Comparison of ENCODE assay signal across 7 mouse cellular contexts in the genomic region with DNA sequence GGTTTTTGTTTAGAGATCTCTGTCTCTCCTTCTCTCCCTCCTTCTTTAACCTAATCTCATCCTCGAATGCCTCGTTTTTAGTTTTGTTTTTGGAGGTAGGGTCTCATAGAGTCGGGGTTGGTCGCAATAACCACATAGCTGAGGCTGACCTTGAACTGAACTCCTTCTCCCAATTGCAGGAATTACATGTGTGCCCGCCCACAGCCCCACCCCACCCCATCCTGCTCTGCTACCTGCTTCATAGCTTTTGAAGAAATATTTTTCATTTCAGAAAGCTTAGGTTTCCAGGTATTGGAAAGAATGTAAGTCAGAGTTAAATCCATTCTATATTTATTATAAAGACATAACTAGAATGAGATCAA. TPM values are rescaled to one million over a fixed set of nuclear protein-coding genes. Genes with fewer than 3 reads are reported as not detected.
A peak's percentile ranks its signal among the peaks of the same experiment; 100 is the strongest.
DNase-seq lines count a peak whose midpoint lies in the region; ATAC-seq and TF ChIP-seq lines count a peak whose summit lies in the region.

No protein-coding gene starts in this region.

- WGBS in lung, postnatal 0 days, result 25% methylated on average over 5 of the region's 5 CpGs
- WGBS in forebrain, embryonic 13.5 days, result 44% methylated on average over 5 of the region's 5 CpGs
- WGBS in liver, embryonic 11.5 days, result 40% methylated on average over 5 of the region's 5 CpGs
- WGBS in stomach, embryonic 15.5 days, result 45% methylated on average over 5 of the region's 5 CpGs

- no peaks in the 10 kb centered on the region for H3K9me3 ChIP-seq in lung, postnatal 0 days (ENCODE audit: low read length)
- no peaks in the 10 kb centered on the region for H3K9me3 ChIP-seq in forebrain, embryonic 13.5 days (replicated peaks)
- no peaks in the 10 kb centered on the region for H3K9me3 ChIP-seq in liver, embryonic 11.5 days (ENCODE audit: control insufficient read depth, low read length)
- H3K9me3 ChIP-seq in stomach, embryonic 15.5 days, result no peaks in the 10 kb centered on the region

- H3K36me3 ChIP-seq in lung, postnatal 0 days (ENCODE audit: insufficient read depth, low read length), result no peaks in the 10 kb centered on the region
- no peaks in the 10 kb centered on the region for H3K36me3 ChIP-seq in forebrain, embryonic 13.5 days (ENCODE audit: poor library complexity, severe bottlenecking)
- peaks cover 3% of the 10 kb centered on the region; the same call in 1 of the 2 replicates for H3K36me3 ChIP-seq in liver, embryonic 11.5 days (ENCODE audit: control insufficient read depth, insufficient read depth, low read length)
- 0 out of 2 replicates have a peak, but pooled peaks cover 4% of the 10 kb centered on the region for H3K36me3 ChIP-seq in stomach, embryonic 15.5 days

- peak; percentile 65 for ATAC-seq in lung, postnatal 0 days
- peak; percentile 32; the same call in 1 of the 2 replicates for ATAC-seq in forebrain, embryonic 13.5 days
- peak; percentile 24; the same call in 1 of the 2 replicates for ATAC-seq in liver, embryonic 11.5 days (replicated peaks; ENCODE audit: low FRiP score)
- ATAC-seq in stomach, embryonic 15.5 days (ENCODE audit: insufficient read depth, low FRiP score, low read depth), result peak; percentile 69; the same call in 1 of the 2 replicates

- peak overlapping the region; percentile 77; the same call in 1 of the 2 replicates for H3K9ac ChIP-seq in lung, postnatal 0 days (replicated peaks; ENCODE audit: low read depth)
- peak overlapping the region; percentile 78; the same call in 1 of the 2 replicates for H3K9ac ChIP-seq in forebrain, embryonic 13.5 days
- peak overlapping the region; percentile 97 for H3K9ac ChIP-seq in liver, embryonic 11.5 days (ENCODE audit: low read depth, low read length)
- H3K9ac ChIP-seq in stomach, embryonic 15.5 days, result no peak overlapping the region

- H3K4me2 ChIP-seq in lung, postnatal 0 days (replicated peaks; ENCODE audit: low read depth, low read length), result peak overlapping the region; percentile 85
- peak overlapping the region; percentile 64 for H3K4me2 ChIP-seq in forebrain, embryonic 13.5 days
- H3K4me2 ChIP-seq in liver, embryonic 11.5 days, result peak overlapping the region; percentile 68
- H3K4me2 ChIP-seq in stomach, embryonic 15.5 days, result peak overlapping the region; percentile 59

- H3K27ac ChIP-seq in lung, postnatal 0 days (ENCODE audit: low read length), result 0 out of 2 replicates have a peak overlapping the region, but pooled peaks have one; percentile 4
- H3K27ac ChIP-seq in forebrain, embryonic 13.5 days, result no peak overlapping the region; the same call in 1 of the 2 replicates
- peak overlapping the region; percentile 79; the same call in 1 of the 2 replicates for H3K27ac ChIP-seq in liver, embryonic 11.5 days (ENCODE audit: low read depth, low read length)
- peak overlapping the region; percentile 75; the same call in 1 of the 2 replicates for H3K27ac ChIP-seq in stomach, embryonic 15.5 days

- H3K27me3 ChIP-seq in lung, postnatal 0 days (replicated peaks; ENCODE audit: insufficient read depth, low read length), result no peaks in the 10 kb centered on the region
- H3K27me3 ChIP-seq in forebrain, embryonic 13.5 days, result no peaks in the 10 kb centered on the region
- H3K27me3 ChIP-seq in liver, embryonic 11.5 days (replicated peaks; ENCODE audit: control insufficient read depth, insufficient read depth, low read length), result no peaks in the 10 kb centered on the region
- no peaks in the 10 kb centered on the region for H3K27me3 ChIP-seq in stomach, embryonic 15.5 days (replicated peaks)

- intact Hi-C loops in left cerebral cortex, postnatal 14 days (cut with DNase I), result loop anchor here (10.0 kb wide), 1 partner anchor 182 kb away; a partner anchor contains a TSS

- DNase-seq in lung, postnatal 0 days (ENCODE audit: low spot score), result no peak
- no peak for DNase-seq in lung, postnatal 4 days
- DNase-seq in liver, embryonic 11.5 days (ENCODE audit: low spot score), result no peak
- DNase-seq in urinary bladder, postnatal 10 days (ENCODE audit: low spot score), result no peak
- DNase-seq in left cerebral cortex, postnatal 14 days (ENCODE audit: low spot score in 2 of 2), result no peak

- H3K4me1 ChIP-seq in lung, postnatal 0 days (ENCODE audit: insufficient read depth, low read depth, low read length), result no peaks in the 10 kb centered on the region; the same call in 1 of the 2 replicates
- peaks cover 21% of the 10 kb centered on the region; the same call in 1 of the 2 replicates for H3K4me1 ChIP-seq in forebrain, embryonic 13.5 days
- no peaks in the 10 kb centered on the region; the same call in 1 of the 2 replicates for H3K4me1 ChIP-seq in liver, embryonic 11.5 days (replicated peaks; ENCODE audit: control insufficient read depth, insufficient read depth, low read length)
- no peaks in the 10 kb centered on the region for H3K4me1 ChIP-seq in stomach, embryonic 15.5 days

- TF ChIP-seq CTCF in lung, postnatal 0 days (IDR thresholded peaks at IDR 0.05), result no peak

- peak overlapping the region; percentile 84 for H3K4me3 ChIP-seq in lung, postnatal 0 days (ENCODE audit: low read depth, low read length)
- H3K4me3 ChIP-seq in forebrain, embryonic 13.5 days, result peak overlapping the region; percentile 63
- H3K4me3 ChIP-seq in liver, embryonic 11.5 days (ENCODE audit: low read depth, low read length), result peak overlapping the region; percentile 85
- H3K4me3 ChIP-seq in stomach, embryonic 15.5 days (replicated peaks), result peak overlapping the region; percentile 83

- TF ChIP-seq EP300 in lung, postnatal 0 days (IDR thresholded peaks at IDR 0.05), result no peak

RNA-seq across cellular contexts. Expression of a gene that starts 0.3 kb away (rescaled TPM):
- 18.2 and 20.1 TPM in 2 replicates for polyA plus RNA-seq in lung, postnatal 0 days (2015; fragmentation: Nextera tagmentation; extraction: Ambion mirVana)
- polyA plus RNA-seq in forebrain, embryonic 13.5 days (2015; fragmentation: Nextera tagmentation; extraction: Ambion mirVana), result 19.1 and 21.1 TPM in 2 replicates
- 31.0 and 33.1 TPM in 2 replicates for polyA plus RNA-seq in liver, embryonic 11.5 days (2014; fragmentation: Nextera tagmentation; extraction: Ambion mirVana)
- 24.4 TPM in 2 replicates for polyA plus RNA-seq in stomach, embryonic 15.5 days (2015; fragmentation: Nextera tagmentation; extraction: Ambion mirVana)
- 10 to 100 TPM; 10.7 to 10.8 TPM for total RNA-seq in left cerebral cortex, postnatal 14 days (2021)

RNA-seq across cellular contexts. Expression of a gene that starts 21.2 kb away (rescaled TPM):
- not detected in 2 replicates for polyA plus RNA-seq in lung, postnatal 0 days (2015; fragmentation: Nextera tagmentation; extraction: Ambion mirVana)
- not detected in 2 replicates for polyA plus RNA-seq in forebrain, embryonic 13.5 days (2015; fragmentation: Nextera tagmentation; extraction: Ambion mirVana)
- not detected in 2 replicates for polyA plus RNA-seq in liver, embryonic 11.5 days (2014; fragmentation: Nextera tagmentation; extraction: Ambion mirVana)
- not detected in 2 replicates for polyA plus RNA-seq in stomach, embryonic 15.5 days (2015; fragmentation: Nextera tagmentation; extraction: Ambion mirVana)
- total RNA-seq in left cerebral cortex, postnatal 14 days (2021), result not detected

RNA-seq across cellular contexts. Expression of a gene that starts 35.5 kb away (rescaled TPM):
- polyA plus RNA-seq in lung, postnatal 0 days (2015; fragmentation: Nextera tagmentation; extraction: Ambion mirVana), result 5.0 and 5.4 TPM in 2 replicates
- 6.7 and 7.3 TPM in 2 replicates for polyA plus RNA-seq in forebrain, embryonic 13.5 days (2015; fragmentation: Nextera tagmentation; extraction: Ambion mirVana)
- polyA plus RNA-seq in liver, embryonic 11.5 days (2014; fragmentation: Nextera tagmentation; extraction: Ambion mirVana), result 18.3 and 18.9 TPM in 2 replicates
- polyA plus RNA-seq in stomach, embryonic 15.5 days (2015; fragmentation: Nextera tagmentation; extraction: Ambion mirVana), result 10.0 and 10.6 TPM in 2 replicates
- total RNA-seq in left cerebral cortex, postnatal 14 days (2021), result 1 to 10 TPM; 6.9 to 7.2 TPM
